Mouse (Mus musculus) midbrain, postnatal 0 days (tissue): ENCODE data around the gene Hist1h2an. TPM values are rescaled to one million over a fixed set of nuclear protein-coding genes. Genes with fewer than 3 reads are reported as not detected.

ENCODE experiments used
- ATAC-seq: fragments of 200-750 bp; cut with Nextera tagmentation; 2 replicates; pipeline ENCODE4 v1.8.0; 2017; ENCODE audit warnings: moderate number of reproducible peaks, mild to moderate bottlenecking, moderate TSS enrichment, moderate library complexity; ENCODE audit not compliant: low FRiP score
- DNase-seq: peaks from one replicate; pipeline ENCODE4 v3.0.0-alpha.2; 2015; ENCODE audit warnings: low spot score
- H3K27ac ChIP-seq: fragments of 300-500 bp; sonication (generic); 2 replicates; pipeline ENCODE4 v1.5.1; 2014; ENCODE audit warnings: low read depth, mild to moderate bottlenecking, low read length, mixed read lengths
- H3K27me3 ChIP-seq: fragments of 300-500 bp; sonication (generic); 2 replicates; pipeline ENCODE4 v1.6.1; 2014; ENCODE audit warnings: low read length, control low read depth, mixed read lengths; ENCODE audit not compliant: insufficient read depth
- H3K36me3 ChIP-seq: fragments of 300-500 bp; sonication (generic); 2 replicates; pipeline ENCODE4 v1.6.1; 2014; ENCODE audit warnings: low read length, control low read depth, mixed read lengths; ENCODE audit not compliant: insufficient read depth
- H3K4me1 ChIP-seq: fragments of 300-500 bp; sonication (generic); 2 replicates; pipeline ENCODE4 v1.6.1; 2014; ENCODE audit warnings: mild to moderate bottlenecking, control low read depth, antibody characterized with exemption, low read length, mixed read lengths; ENCODE audit not compliant: insufficient read depth
- H3K4me2 ChIP-seq: fragments of 300-500 bp; sonication (generic); 2 replicates; pipeline ENCODE4 v1.6.1; 2014; ENCODE audit warnings: low read depth, mild to moderate bottlenecking, low read length, mixed read lengths; ENCODE audit not compliant: poor library complexity, severe bottlenecking
- H3K4me3 ChIP-seq: fragments of 300-500 bp; sonication (generic); 2 replicates; pipeline ENCODE4 v1.5.1; 2014; ENCODE audit warnings: low read depth, mild to moderate bottlenecking, low read length, moderate library complexity
- H3K9ac ChIP-seq: fragments of 300-500 bp; sonication (generic); replicated peaks from 2 replicates; pipeline ENCODE4 v1.6.1; 2014; ENCODE audit warnings: mild to moderate bottlenecking, low read length, moderate library complexity, mixed read lengths; ENCODE audit not compliant: poor library complexity, severe bottlenecking
- H3K9me3 ChIP-seq: fragments of 300-500 bp; sonication (generic); 2 replicates; pipeline ENCODE4 v1.6.1; 2016; ENCODE audit warnings: low read length, control low read depth
- CTCF ChIP-seq: IDR thresholded peaks from 2 replicates; pipeline ENCODE4 v1.5.1; 2016; ENCODE audit warnings: antibody characterized with exemption, mild to moderate bottlenecking
- WGBS: fragments of 180-500 bp; shearing (Covaris S2); extraction: QIAGEN DNeasy Blood & Tissue Kit; methylation state at CpG from one replicate; pipeline ENCODE4 v1.1.7; 2014; 5-methylcytosine and 5-hydroxymethylcytosine counted together
- microRNA-seq: library from miRNA; unstranded; fragments of <30 nt; microRNA quantifications from one replicate; pipeline ENCODE4, GENCODE M21; 2016; ENCODE audit warnings: borderline number of aligned reads
- polyA plus RNA-seq: library from polyadenylated mRNA; unstranded; fragments of >200 nt; fragmentation: Nextera tagmentation; extraction: Ambion mirVana; gene quantifications from 2 replicates; pipeline ENCODE4 v1.2.1, GENCODE M21; 2015
- total RNA-seq: library from RNA; depleted of rRNA; stranded (reverse); fragments of >200 nt; gene quantifications from 2 replicates; pipeline ENCODE4 v1.2.3, GENCODE M21; 2014; rRNA removed

Gene Hist1h2an
- total and polyA plus RNA-seq, 2 experiments from 2014 or later, result 318 TPM; not detected in 1

DNA sequence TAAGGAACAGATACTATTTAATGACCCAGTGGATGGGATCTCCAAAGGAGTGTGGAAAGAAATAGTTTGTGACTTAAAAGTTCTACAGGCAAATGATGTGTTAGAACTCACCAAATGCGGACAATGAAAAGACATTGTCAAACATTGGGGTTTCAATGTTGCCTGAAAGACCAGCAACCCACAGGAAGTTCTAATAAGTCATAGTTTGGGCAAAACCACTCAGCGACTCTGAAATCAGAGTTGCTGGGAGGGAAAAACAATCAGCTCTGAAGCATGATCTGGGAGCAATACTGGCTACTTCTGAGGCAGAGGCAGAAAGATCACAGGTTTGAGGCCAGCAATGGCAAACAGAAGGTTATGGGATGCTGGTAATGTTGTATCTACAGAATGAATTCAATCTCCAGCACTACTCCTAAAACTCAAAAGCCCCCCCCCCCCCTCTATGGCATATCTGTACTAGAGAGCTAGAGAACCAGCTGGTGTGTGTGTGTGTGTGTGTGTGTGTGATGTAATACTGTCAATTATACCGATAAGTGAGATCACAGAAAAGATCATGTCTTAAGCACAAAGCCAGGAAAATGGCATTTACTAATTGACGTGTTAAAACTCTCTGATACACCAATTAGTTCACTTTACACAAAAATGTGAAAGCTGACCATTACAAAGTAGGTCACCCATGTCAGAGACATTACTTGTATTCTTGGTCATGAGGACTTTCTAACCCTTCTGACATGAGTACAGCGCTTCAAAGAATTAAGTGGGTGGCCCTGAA lies 37.4 kb downstream of the Hist1h2an start:
- no peak for TF ChIP-seq CTCF
- WGBS, result 6% methylated on average over 5 of the region's 5 CpGs
- Histone ChIP-seq H3K9ac (peak overlapping the region; percentile 59), H3K36me3 (no peaks in the 10 kb centered on the region), H3K4me2 (peak overlapping the region; percentile 58), H3K4me3 (peak overlapping the region; percentile 44), H3K4me1 (no peaks in the 10 kb centered on the region), H3K27ac (peak overlapping the region; percentile 48; the same call in 1 of the 2 replicates), H3K27me3 (no peaks in the 10 kb centered on the region), H3K9me3 (no peaks in the 10 kb centered on the region)
- ATAC-seq (no peak), DNase-seq (peak; percentile 39)

DNA sequence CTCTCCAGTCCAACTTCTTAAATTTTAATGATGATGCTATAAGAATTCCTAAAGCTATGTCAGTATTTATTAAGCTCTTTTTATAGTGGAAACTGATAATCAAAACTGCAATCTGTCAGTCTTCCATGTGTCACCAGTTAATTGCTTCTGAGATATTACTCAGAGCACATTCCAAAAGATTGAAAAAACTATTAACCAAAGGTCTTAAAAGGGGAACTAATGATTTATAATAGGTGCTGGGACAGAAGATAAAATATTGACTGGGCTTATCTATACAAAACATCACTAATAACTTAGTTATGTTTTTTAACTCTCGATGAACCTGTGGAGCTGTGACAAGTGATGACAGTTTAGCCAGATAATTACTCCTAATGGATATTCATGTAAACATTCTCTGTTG lies 42.0 kb downstream of the Hist1h2an start:
- Histone ChIP-seq H3K4me2 (no peak overlapping the region), H3K36me3 (no peaks in the 10 kb centered on the region), H3K9me3 (no peaks in the 10 kb centered on the region), H3K4me3 (no peak overlapping the region), H3K27me3 (no peaks in the 10 kb centered on the region), H3K27ac (no peak overlapping the region), H3K4me1 (no peaks in the 10 kb centered on the region), H3K9ac (no peak overlapping the region)
- WGBS, result 88% methylated on average over 1 of the region's 1 CpGs
- TF ChIP-seq CTCF, result no peak
- ATAC-seq (no peak), DNase-seq (no peak)

Small RNAs within 50 kb of the gene (microRNA-seq; reads per million reads assigned to microRNA genes)
- not detected for gene Gm19658
- gene Gm44346, result not detected
- not detected for gene Gm44454
- not detected for gene Gm44466

Other genes with a start within 250 kb of the Hist1h2an start
- not detected in 2 replicates for gene Olfr1366, start 244.4 kb downstream of the Hist1h2an start, total RNA-seq
- gene Olfr1366, start 244.4 kb downstream of the Hist1h2an start, polyA plus RNA-seq, result 0.05 and 0.12 TPM in 2 replicates
- gene Olfr1535, start 227.3 kb downstream of the Hist1h2an start, total RNA-seq, result not detected in 2 replicates
- 0.07 and 0.10 TPM in 2 replicates for gene Olfr1535, start 227.3 kb downstream of the Hist1h2an start, polyA plus RNA-seq
- not detected in 2 replicates for gene Olfr1364, start 205.5 kb downstream of the Hist1h2an start, total RNA-seq
- gene Olfr1364, start 205.5 kb downstream of the Hist1h2an start, polyA plus RNA-seq, result not detected in 2 replicates
- not detected in 2 replicates for gene Olfr1362, start 173.2 kb downstream of the Hist1h2an start, total RNA-seq
- not detected in 2 replicates for gene Olfr1362, start 173.2 kb downstream of the Hist1h2an start, polyA plus RNA-seq
- not detected in 2 replicates for gene Olfr11, start 144.7 kb downstream of the Hist1h2an start, total RNA-seq
- not detected in 2 replicates for gene Olfr11, start 144.7 kb downstream of the Hist1h2an start, polyA plus RNA-seq
- not detected in 2 replicates for gene Olfr1361, start 123.8 kb downstream of the Hist1h2an start, total RNA-seq
- gene Olfr1361, start 123.8 kb downstream of the Hist1h2an start, polyA plus RNA-seq, result not detected in 2 replicates
- not detected in 2 replicates for gene Olfr1360, start 109.8 kb downstream of the Hist1h2an start, total RNA-seq
- not detected in 2 replicates for gene Olfr1360, start 109.8 kb downstream of the Hist1h2an start, polyA plus RNA-seq
- not detected in 2 replicates for gene Olfr1359, start 89.1 kb downstream of the Hist1h2an start, total RNA-seq
- not detected in 2 replicates for gene Olfr1359, start 89.1 kb downstream of the Hist1h2an start, polyA plus RNA-seq
- 87.0 and 175 TPM in 2 replicates for gene Hist1h2bl, start 71.1 kb downstream of the Hist1h2an start, total RNA-seq
- not detected in 2 replicates for gene Hist1h2bl, start 71.1 kb downstream of the Hist1h2an start, polyA plus RNA-seq
- 253 and 398 TPM in 2 replicates for gene Hist1h2ai, start 70.8 kb downstream of the Hist1h2an start, total RNA-seq
- 3.2 and 3.5 TPM in 2 replicates for gene Hist1h2ai, start 70.8 kb downstream of the Hist1h2an start, polyA plus RNA-seq
- 258 and 532 TPM in 2 replicates for gene Hist1h3h, start 69.6 kb downstream of the Hist1h2an start, total RNA-seq
- 2.0 TPM in 1 of 2 replicates, not detected in the other for gene Hist1h3h, start 69.6 kb downstream of the Hist1h2an start, polyA plus RNA-seq
- 201 and 468 TPM in 2 replicates for gene Hist1h2bm, start 65.2 kb downstream of the Hist1h2an start, total RNA-seq
- gene Hist1h2bm, start 65.2 kb downstream of the Hist1h2an start, polyA plus RNA-seq, result 0.39 and 0.51 TPM in 2 replicates
- gene Hist1h4j, start 52.2 kb downstream of the Hist1h2an start, total RNA-seq, result 304 and 479 TPM in 2 replicates
- gene Hist1h4j, start 52.2 kb downstream of the Hist1h2an start, polyA plus RNA-seq, result 0.32 TPM in 1 of 2 replicates, not detected in the other
- 386 and 434 TPM in 2 replicates for gene Hist1h4k, start 36.7 kb downstream of the Hist1h2an start, total RNA-seq
- gene Hist1h4k, start 36.7 kb downstream of the Hist1h2an start, polyA plus RNA-seq, result 0.80 and 2.1 TPM in 2 replicates
- 254 and 276 TPM in 2 replicates for gene Hist1h2ak, start 33.4 kb downstream of the Hist1h2an start, total RNA-seq
- gene Hist1h2ak, start 33.4 kb downstream of the Hist1h2an start, polyA plus RNA-seq, result 2.4 and 4.6 TPM in 2 replicates
- gene Hist1h2bn, start 33.1 kb downstream of the Hist1h2an start, total RNA-seq, result 212 and 326 TPM in 2 replicates
- not detected in 2 replicates for gene Hist1h2bn, start 33.1 kb downstream of the Hist1h2an start, polyA plus RNA-seq
- 54.7 and 116 TPM in 2 replicates for gene Hist1h1b, start 6.6 kb downstream of the Hist1h2an start, total RNA-seq
- 2.0 TPM in 2 replicates for gene Hist1h1b, start 6.6 kb downstream of the Hist1h2an start, polyA plus RNA-seq
- 282 and 525 TPM in 2 replicates for gene Hist1h3i, start 3.8 kb downstream of the Hist1h2an start, total RNA-seq
- 8.2 and 10.0 TPM in 2 replicates for gene Hist1h3i, start 3.8 kb downstream of the Hist1h2an start, polyA plus RNA-seq
- gene Hist1h2bp, start 243 bp upstream of the Hist1h2an start, total RNA-seq, result 41.9 and 77.2 TPM in 2 replicates
- 0.48 and 0.76 TPM in 2 replicates for gene Hist1h2bp, start 243 bp upstream of the Hist1h2an start, polyA plus RNA-seq
- gene Hist1h2bq, start 23.0 kb upstream of the Hist1h2an start, total RNA-seq, result 213 and 311 TPM in 2 replicates
- 2.7 and 3.8 TPM in 2 replicates for gene Hist1h2bq, start 23.0 kb upstream of the Hist1h2an start, polyA plus RNA-seq
- gene Hist1h2ao, start 23.2 kb upstream of the Hist1h2an start, total RNA-seq, result not detected in 2 replicates
- gene Hist1h2ao, start 23.2 kb upstream of the Hist1h2an start, polyA plus RNA-seq, result not detected in 2 replicates
- gene Hist1h4m, start 24.5 kb upstream of the Hist1h2an start, total RNA-seq, result 2.3 TPM in 1 of 2 replicates, not detected in the other
- 1.8 TPM in 1 of 2 replicates, not detected in the other for gene Hist1h4m, start 24.5 kb upstream of the Hist1h2an start, polyA plus RNA-seq
- gene Hist1h4n, start 45.0 kb upstream of the Hist1h2an start, total RNA-seq, result 1,387 and 1,972 TPM in 2 replicates
- 1.7 and 2.3 TPM in 2 replicates for gene Hist1h4n, start 45.0 kb upstream of the Hist1h2an start, polyA plus RNA-seq
- gene Hist1h2ap, start 46.3 kb upstream of the Hist1h2an start, total RNA-seq, result 409 and 620 TPM in 2 replicates
- 282 and 299 TPM in 2 replicates for gene Hist1h2ap, start 46.3 kb upstream of the Hist1h2an start, polyA plus RNA-seq
- 112 and 283 TPM in 2 replicates for gene Hist1h2br, start 46.5 kb upstream of the Hist1h2an start, total RNA-seq
- gene Hist1h2br, start 46.5 kb upstream of the Hist1h2an start, polyA plus RNA-seq, result 3.0 and 4.0 TPM in 2 replicates
- 8.1 and 9.8 TPM in 2 replicates for gene Zfp184, start 157.9 kb upstream of the Hist1h2an start, total RNA-seq
- gene Zfp184, start 157.9 kb upstream of the Hist1h2an start, polyA plus RNA-seq, result 7.5 and 8.4 TPM in 2 replicates
- 0.05 and 0.90 TPM in 2 replicates for gene Pom121l2, start 194.0 kb upstream of the Hist1h2an start, total RNA-seq
- not detected in 2 replicates for gene Pom121l2, start 194.0 kb upstream of the Hist1h2an start, polyA plus RNA-seq
- gene Prss16, start 222.5 kb upstream of the Hist1h2an start, total RNA-seq, result 0.09 and 1.6 TPM in 2 replicates
- not detected in 2 replicates for gene Prss16, start 222.5 kb upstream of the Hist1h2an start, polyA plus RNA-seq
- 4.5 and 62.6 TPM in 2 replicates for gene Hist1h2ah, start 248.3 kb upstream of the Hist1h2an start, total RNA-seq
- gene Hist1h2ah, start 248.3 kb upstream of the Hist1h2an start, polyA plus RNA-seq, result 6.9 TPM in 1 of 2 replicates, not detected in the other
- gene Hist1h2bk, start 248.7 kb upstream of the Hist1h2an start, total RNA-seq, result 112 and 321 TPM in 2 replicates
- gene Hist1h2bk, start 248.7 kb upstream of the Hist1h2an start, polyA plus RNA-seq, result not detected in 2 replicates